Mouse (Mus musculus): ENCODE data around the gene Foxk2. TPM values are rescaled to one million over a fixed set of nuclear protein-coding genes. Genes with fewer than 3 reads are reported as not detected.

Gene Foxk2
- polyA plus RNA-seq, 1 experiment from 2014 or later, result 6.2 TPM

- WGBS, result 19% methylated on average over 21 of the region's 21 CpGs
- Histone ChIP-seq H3K4me2 (ENCODE audit: low read length) (peak overlapping the region; percentile 80), H3K36me3 (ENCODE audit: insufficient read depth, low read length) (peaks cover 25% of the 10 kb centered on the region), H3K27me3 (ENCODE audit: insufficient read depth, low read length) (no peaks in the 10 kb centered on the region), H3K4me1 (replicated peaks; ENCODE audit: insufficient read depth, low read length) (peaks cover 9% of the 10 kb centered on the region; the same call in 1 of the 2 replicates), H3K9ac (ENCODE audit: low read depth, low read length) (peak overlapping the region; percentile 63), H3K4me3 (replicated peaks; ENCODE audit: low read depth, low read length) (peak overlapping the region; percentile 58), H3K27ac (peak overlapping the region; percentile 87), H3K9me3 (replicated peaks; ENCODE audit: low read length) (no peaks in the 10 kb centered on the region)
- no peak for TF ChIP-seq CTCF (IDR thresholded peaks at IDR 0.05; ENCODE audit: low read depth)
- ATAC-seq (replicated peaks; ENCODE audit: low FRiP score, low read depth) (0 out of 2 replicates have a peak, but pooled peaks have one; percentile 4), DNase-seq (ENCODE audit: low spot score) (no peak)
Observed at GRCm38 (mm10) chr11:121228129-121229017, 31.4 kb upstream of the Foxk2 start.

GRCm38 (mm10) chr11:121229018-121229439 lies 30.8 kb upstream of the Foxk2 start, which contains the start of gene Cybc1:
Cybc1 (minus strand) TSS chr11:121229322.
- Histone ChIP-seq H3K9me3 (replicated peaks; ENCODE audit: low read length) (no peaks in the 10 kb centered on the region), H3K9ac (ENCODE audit: low read depth, low read length) (peak within 1 kb of the TSS; percentile 63), H3K27me3 (ENCODE audit: insufficient read depth, low read length) (no peaks in the 10 kb centered on the region), H3K4me1 (replicated peaks; ENCODE audit: insufficient read depth, low read length) (peaks cover 9% of the 10 kb centered on the region; the same call in 1 of the 2 replicates), H3K27ac (peak within 1 kb of the TSS; percentile 87), H3K4me2 (ENCODE audit: low read length) (peak within 1 kb of the TSS; percentile 80), H3K36me3 (ENCODE audit: insufficient read depth, low read length) (peaks cover 18% of the 10 kb centered on the region), H3K4me3 (replicated peaks; ENCODE audit: low read depth, low read length) (peak within 1 kb of the TSS; percentile 58)
- peak; percentile 91 for DNase-seq (ENCODE audit: low spot score)
- peak; percentile 38 for TF ChIP-seq CTCF (IDR thresholded peaks at IDR 0.05; ENCODE audit: low read depth)
- under 1% methylated on average over 23 of the region's 23 CpGs for WGBS
- ATAC-seq (replicated peaks; ENCODE audit: low FRiP score, low read depth), result peak; percentile 87

GRCm38 (mm10) chr11:121231191-121231590 lies 28.6 kb upstream of the Foxk2 start:
- WGBS, result 78% methylated on average over 4 of the region's 4 CpGs

GRCm38 (mm10) chr11:121231628-121232291 lies 28.0 kb upstream of the Foxk2 start:
- H3K4me3 ChIP-seq (replicated peaks; ENCODE audit: low read depth, low read length), result no peak overlapping the region
- no peak overlapping the region for H3K27ac ChIP-seq
- no peaks in the 10 kb centered on the region for H3K36me3 ChIP-seq (ENCODE audit: insufficient read depth, low read length)
- no peak overlapping the region for H3K4me2 ChIP-seq (ENCODE audit: low read length)
- ATAC-seq (replicated peaks; ENCODE audit: low FRiP score, low read depth) (no peak), DNase-seq (ENCODE audit: low spot score) (no peak)
- no peak for TF ChIP-seq CTCF (IDR thresholded peaks at IDR 0.05; ENCODE audit: low read depth)
- H3K9me3 ChIP-seq (replicated peaks; ENCODE audit: low read length), result no peaks in the 10 kb centered on the region
- no peak overlapping the region for H3K9ac ChIP-seq (ENCODE audit: low read depth, low read length)
- peaks cover 13% of the 10 kb centered on the region; the same call in 1 of the 2 replicates for H3K4me1 ChIP-seq (replicated peaks; ENCODE audit: insufficient read depth, low read length)
- no peaks in the 10 kb centered on the region for H3K27me3 ChIP-seq (ENCODE audit: insufficient read depth, low read length)
- WGBS, result 60% methylated on average over 4 of the region's 4 CpGs

More at GRCm38 (mm10) chr11:121231191-121231590, 28.6 kb upstream of the Foxk2 start:
- Histone ChIP-seq H3K4me2 (ENCODE audit: low read length) (no peak overlapping the region), H3K27me3 (ENCODE audit: insufficient read depth, low read length) (no peaks in the 10 kb centered on the region), H3K9me3 (replicated peaks; ENCODE audit: low read length) (no peaks in the 10 kb centered on the region), H3K36me3 (ENCODE audit: insufficient read depth, low read length) (no peaks in the 10 kb centered on the region), H3K4me3 (replicated peaks; ENCODE audit: low read depth, low read length) (no peak overlapping the region), H3K27ac (no peak overlapping the region), H3K9ac (ENCODE audit: low read depth, low read length) (no peak overlapping the region), H3K4me1 (replicated peaks; ENCODE audit: insufficient read depth, low read length) (peaks cover 11% of the 10 kb centered on the region; the same call in 1 of the 2 replicates)
- no peak for ATAC-seq (replicated peaks; ENCODE audit: low FRiP score, low read depth)
- DNase-seq (ENCODE audit: low spot score), result no peak
- no peak for TF ChIP-seq CTCF (IDR thresholded peaks at IDR 0.05; ENCODE audit: low read depth)

GRCm38 (mm10) chr11:121232706-121233105 lies 27.1 kb upstream of the Foxk2 start:
- TF ChIP-seq CTCF (IDR thresholded peaks at IDR 0.05; ENCODE audit: low read depth), result no peak
- H3K9ac ChIP-seq (ENCODE audit: low read depth, low read length), result no peak overlapping the region

More at GRCm38 (mm10) chr11:121232706-121233105, 27.1 kb upstream of the Foxk2 start:
- WGBS, result 35% methylated on average over 4 of the region's 4 CpGs
- ATAC-seq (replicated peaks; ENCODE audit: low FRiP score, low read depth) (no peak), DNase-seq (ENCODE audit: low spot score) (no peak)
- H3K36me3 ChIP-seq (ENCODE audit: insufficient read depth, low read length), result no peaks in the 10 kb centered on the region
- no peak overlapping the region for H3K4me2 ChIP-seq (ENCODE audit: low read length)
- H3K4me3 ChIP-seq (replicated peaks; ENCODE audit: low read depth, low read length), result no peak overlapping the region
- H3K27me3 ChIP-seq (ENCODE audit: insufficient read depth, low read length), result no peaks in the 10 kb centered on the region
- H3K9me3 ChIP-seq (replicated peaks; ENCODE audit: low read length), result no peaks in the 10 kb centered on the region
- no peak overlapping the region for H3K27ac ChIP-seq
- peaks cover 11% of the 10 kb centered on the region; the same call in 1 of the 2 replicates for H3K4me1 ChIP-seq (replicated peaks; ENCODE audit: insufficient read depth, low read length)
